Mouse (Mus musculus): Measurements from ENCODE around the gene Gm20458.

The Gm20458 gene

DNA sequence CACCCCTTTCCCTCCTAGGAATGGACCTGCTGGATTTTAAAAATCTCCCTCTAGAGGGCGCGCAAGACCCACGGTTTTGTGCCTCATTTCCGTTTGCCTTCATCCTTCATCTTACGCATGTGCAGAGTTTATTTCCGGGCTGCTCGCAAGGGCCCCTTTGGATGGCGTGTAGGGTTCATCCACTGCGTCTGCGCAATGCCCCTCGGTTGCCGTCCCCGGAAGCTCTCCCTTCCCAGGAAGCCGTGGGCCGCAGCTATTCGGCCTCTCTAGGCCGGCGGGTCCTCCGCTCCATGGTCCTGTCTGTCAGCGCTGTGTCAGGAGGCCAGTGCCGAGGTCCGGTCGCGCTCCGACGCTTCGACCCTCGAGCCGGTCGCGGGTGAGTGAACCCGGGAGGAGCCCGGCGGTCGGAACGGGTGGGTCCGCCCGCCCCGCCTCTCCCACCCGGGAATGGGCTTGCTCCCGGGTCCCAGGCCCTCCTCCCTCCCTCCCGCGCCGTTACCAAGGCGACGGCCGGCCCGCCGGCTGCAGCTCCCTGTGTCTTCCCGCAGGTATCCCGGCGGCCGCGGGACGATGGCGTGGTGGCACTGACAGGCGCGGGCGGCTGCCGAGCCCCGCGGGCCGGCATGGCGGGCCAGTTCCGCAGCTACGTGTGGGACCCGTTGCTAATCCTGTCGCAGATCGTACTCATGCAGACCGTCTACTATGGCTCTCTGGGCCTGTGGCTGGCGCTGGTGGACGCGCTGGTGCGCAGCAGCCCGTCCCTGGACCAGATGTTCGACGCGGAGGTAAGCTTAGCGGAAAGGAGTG, at the start of gene Gm20458:
Gm20458 (plus strand) TSS at position 223 of the 807 bp plus-strand sequence.
- DNase-seq (ENCODE audit: low read depth, low spot score) = peak; percentile 98

DNA sequence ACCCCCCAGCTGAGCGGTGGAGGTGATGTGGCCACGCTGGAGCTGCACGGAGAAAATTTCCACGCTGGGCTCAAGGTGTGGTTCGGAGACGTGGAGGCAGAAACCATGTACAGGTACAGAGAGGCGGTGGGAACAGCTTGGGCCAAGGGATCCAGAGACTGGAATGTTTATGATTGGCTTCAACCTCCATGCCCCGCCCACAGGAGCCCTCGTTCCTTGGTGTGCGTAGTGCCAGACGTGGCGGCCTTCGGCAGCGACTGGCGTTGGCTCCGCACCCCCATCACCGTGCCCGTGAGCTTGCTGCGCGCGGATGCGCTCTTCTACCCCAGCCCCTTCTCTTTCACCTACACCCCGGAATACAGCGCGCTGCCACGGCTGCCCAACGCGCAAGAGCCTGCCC, 46.6 kb upstream of the Gm20458 start:
- no peak for DNase-seq (ENCODE audit: low read depth, low spot score)

DNA sequence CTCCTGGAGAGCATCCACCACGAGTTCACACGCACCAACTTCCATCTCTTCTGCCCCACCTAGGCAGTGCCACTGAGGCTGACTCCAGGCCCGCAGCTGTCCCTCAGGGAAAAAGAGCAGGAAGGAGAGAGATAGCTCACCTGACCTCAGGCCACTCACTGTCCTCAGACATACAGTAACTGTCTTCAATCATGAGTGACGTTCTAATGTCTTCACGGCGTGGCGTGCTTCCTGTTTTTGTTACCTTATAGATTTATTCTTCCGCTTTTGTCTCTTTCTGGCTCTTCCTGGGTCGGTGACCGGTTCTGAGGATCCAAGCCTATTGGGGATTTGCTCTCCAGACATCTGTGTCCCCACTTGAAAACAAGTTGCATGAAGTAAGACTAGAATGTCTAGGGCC, 46.2 kb upstream of the Gm20458 start:
- DNase-seq (ENCODE audit: low read depth, low spot score) = no peak

DNA sequence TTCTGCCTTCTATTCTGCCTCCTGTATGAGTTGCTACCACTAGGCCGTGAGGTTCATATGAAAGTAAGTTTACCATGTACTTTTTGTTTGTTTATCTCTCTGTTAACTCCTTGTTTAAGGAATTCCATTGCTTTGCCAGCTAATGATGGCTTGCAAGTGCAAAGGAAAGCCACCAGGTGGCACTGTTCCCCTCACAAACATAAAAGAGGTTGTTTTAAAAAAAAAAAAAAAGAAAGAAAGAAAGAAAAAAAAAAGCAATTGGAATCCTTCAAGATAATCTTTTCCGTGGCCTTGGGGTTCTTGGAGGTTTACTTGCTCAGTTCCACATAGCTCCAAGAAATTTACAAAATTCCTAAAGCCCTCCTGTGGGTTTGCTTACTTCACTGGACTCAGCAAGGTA, 43.6 kb upstream of the Gm20458 start:
- no peak for DNase-seq (ENCODE audit: low read depth, low spot score)

GRCm38 (mm10) chr2:164418308-164418875, 42.4 kb upstream of the Gm20458 start:
- no peak for DNase-seq (ENCODE audit: low read depth, low spot score)

DNA sequence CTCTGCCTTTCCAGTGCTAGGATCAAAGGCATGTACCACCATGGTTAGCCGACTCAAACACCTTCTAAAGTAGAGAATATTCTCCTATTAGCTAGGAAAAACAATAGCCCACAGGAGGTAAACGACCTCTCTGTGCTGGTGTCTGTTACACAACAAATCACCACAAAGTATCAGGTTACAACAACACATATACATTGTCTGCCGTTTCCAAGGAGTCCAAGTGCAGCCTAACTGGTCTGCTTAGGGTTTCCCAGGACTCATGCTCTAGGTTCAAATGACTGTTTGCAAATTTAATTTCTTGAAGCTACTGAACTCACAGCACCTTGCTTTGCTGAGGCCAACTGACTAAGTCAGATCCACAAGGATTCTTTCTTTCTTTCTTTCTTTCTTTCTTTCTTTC, 41.3 kb upstream of the Gm20458 start:
- DNase-seq (ENCODE audit: low read depth, low spot score) = no peak

- no peak for DNase-seq (ENCODE audit: low read depth, low spot score)
Observed at GRCm38 (mm10) chr2:164421306-164421705, 39.5 kb upstream of the Gm20458 start.

GRCm38 (mm10) chr2:164421979-164422378, 38.8 kb upstream of the Gm20458 start:
- no peak for DNase-seq (ENCODE audit: low read depth, low spot score)

DNA sequence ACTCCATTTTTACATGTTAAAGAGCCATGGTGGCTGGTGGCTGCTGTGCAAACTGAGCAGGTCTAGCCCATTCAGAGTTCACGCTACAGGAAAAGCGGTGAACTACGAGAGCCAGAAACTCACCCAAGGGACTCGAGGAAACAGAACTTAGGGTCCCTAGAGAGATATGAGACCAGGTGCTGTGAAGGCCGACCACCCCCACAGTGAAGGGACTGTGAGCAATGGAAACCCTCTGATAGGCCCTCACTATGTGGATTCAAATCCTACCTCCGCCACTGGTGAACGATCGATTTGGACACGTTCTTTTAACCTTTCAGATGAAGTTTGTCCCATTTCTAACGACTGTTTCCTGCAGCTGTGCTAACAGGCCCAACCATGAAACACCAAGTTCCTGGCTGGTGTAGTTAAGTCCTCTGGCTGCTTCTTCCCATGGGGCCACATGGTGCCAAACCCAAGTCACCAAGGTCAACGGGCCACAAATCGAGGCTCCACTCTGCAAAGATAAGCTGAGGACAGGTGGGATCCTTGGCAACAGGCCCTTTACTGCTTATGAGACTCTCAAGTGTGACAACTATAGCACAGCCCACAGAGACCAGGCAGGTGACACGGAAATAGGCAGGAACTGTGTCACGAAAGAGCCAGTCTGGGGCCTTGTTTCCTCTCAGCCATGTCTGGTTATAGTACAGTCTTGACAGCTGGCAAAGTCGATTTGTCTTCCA, 37.9 kb upstream of the Gm20458 start:
- no peak for DNase-seq (ENCODE audit: low read depth, low spot score)

DNA sequence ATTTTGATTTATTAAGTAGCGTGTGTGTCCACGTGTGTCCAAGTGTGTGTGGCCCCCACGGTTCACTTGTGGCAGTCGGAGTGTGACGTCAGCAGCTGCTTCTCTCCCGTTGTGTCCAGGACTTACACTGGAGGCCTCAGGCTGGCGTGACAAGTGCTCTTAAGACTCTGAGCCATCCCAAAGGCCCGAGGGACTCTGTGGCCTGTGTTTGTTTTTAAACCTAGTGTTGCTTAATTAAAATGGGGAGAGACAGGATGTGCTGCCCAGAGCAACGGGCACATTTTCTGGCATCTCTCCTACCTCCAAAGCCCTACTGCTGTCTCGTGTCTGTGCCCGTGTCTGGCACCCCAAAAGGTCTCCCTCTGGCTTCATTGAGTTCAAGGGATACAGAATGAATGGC, 37.3 kb upstream of the Gm20458 start:
- no peak for DNase-seq (ENCODE audit: low read depth, low spot score)

GRCm38 (mm10) chr2:164424406-164424805, 36.4 kb upstream of the Gm20458 start:
- no peak for DNase-seq (ENCODE audit: low read depth, low spot score)

DNA sequence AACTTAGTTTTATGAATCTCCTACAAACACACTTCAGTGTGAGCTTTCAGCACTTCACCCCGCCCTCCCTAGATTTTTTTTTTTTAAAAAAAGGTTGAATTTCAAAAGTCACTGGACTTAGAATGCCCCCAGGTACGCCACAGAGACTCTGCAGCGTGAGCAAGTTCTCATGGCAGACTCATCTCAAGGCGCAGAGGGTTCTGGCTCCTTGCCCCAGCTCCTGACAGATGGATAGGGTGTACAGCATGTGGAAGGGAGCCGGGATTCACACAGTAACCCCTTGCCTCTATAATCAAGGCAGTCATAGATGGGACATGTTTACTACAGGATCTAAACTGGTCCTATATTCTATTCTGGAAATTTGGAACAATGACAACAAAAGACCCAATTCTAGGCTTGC, 35.4 kb upstream of the Gm20458 start:
- no peak for DNase-seq (ENCODE audit: low read depth, low spot score)

GRCm38 (mm10) chr2:164426121-164426520, 34.6 kb upstream of the Gm20458 start:
- no peak for DNase-seq (ENCODE audit: low read depth, low spot score)

- no peak for DNase-seq (ENCODE audit: low read depth, low spot score)
Observed at GRCm38 (mm10) chr2:164426952-164427351, 33.8 kb upstream of the Gm20458 start.

DNA sequence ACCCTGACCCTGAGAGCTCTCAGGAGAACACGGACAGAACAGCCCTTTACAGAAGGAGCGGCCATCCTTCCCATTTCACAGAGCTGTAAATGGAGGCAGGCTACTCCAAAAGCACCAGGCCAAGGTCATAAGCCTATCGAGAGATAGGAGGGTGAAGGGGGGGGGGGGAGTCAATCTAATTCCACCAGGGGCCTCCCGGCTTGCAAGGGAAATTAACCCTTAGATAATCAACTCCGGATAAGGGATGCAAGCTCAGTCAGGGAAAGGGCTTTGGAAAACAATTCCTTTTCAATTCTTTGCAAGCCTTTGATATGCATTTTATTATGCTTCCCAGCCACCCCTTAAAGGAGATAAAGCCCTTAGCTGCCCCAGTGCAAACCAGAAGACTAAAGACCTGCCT, 32.3 kb upstream of the Gm20458 start:
- no peak for DNase-seq (ENCODE audit: low read depth, low spot score)

GRCm38 (mm10) chr2:164429881-164430615, 30.7 kb upstream of the Gm20458 start:
- no peak for DNase-seq (ENCODE audit: low read depth, low spot score)

DNA sequence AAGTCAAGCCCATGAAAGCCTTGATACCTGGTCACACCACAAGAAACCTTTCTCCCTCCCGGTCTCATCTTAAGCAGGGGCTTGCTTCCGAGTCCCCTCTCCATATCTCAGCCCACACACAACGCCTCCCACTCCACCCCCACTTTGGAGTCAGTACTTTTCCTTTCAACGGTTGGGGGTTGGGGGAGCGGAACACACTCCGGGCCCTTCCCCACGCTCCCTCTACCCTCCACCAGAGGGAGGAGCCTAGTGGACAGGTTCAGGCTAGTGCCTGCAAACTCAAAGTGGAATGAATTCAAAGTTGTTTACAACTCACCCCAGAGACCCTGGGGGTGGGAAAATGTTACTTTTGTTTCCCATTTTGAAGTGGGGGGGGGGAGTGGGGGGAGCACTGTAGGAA, 30.1 kb upstream of the Gm20458 start:
- no peak for DNase-seq (ENCODE audit: low read depth, low spot score)

DNA sequence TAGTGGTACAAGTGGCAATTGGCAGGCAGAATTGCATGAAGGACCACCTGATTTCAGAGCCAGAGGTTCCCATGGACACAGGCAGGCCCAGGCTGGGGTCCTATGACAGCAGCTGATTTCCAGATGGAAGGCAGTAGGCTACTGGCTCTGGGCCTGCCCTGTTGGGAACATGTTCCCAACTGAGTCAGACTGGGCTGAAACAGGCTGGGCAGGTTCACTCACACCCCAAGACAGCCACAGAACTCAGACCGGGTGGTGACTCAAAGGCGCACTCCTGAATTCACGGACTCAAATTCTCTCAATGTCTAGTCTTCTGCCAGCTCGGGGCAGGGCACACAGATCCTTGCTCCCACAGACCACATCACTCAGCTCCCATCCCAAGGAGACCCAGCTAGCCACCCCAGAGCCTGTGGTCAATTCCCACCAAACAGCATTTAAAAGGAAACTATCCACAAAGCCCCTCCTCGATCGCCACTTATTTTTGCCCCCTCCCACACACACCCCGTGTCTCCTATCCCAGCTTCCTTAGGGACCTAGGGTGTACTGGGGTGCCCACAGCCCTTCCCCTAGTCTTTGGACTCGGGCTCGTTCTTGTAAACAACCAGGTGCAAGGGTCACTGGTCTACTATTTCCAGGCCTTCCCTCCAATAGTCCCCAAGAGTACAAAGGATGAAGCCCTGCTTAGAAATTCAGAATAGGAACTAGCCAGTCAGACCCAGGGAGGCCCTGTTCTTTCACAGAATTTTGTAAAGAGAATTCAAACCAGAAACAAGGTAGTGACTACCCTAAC, 28.9 kb upstream of the Gm20458 start:
- no peak for DNase-seq (ENCODE audit: low read depth, low spot score)

GRCm38 (mm10) chr2:164432541-164433191, 28.1 kb upstream of the Gm20458 start:
- DNase-seq (ENCODE audit: low read depth, low spot score) = peak; percentile 70

GRCm38 (mm10) chr2:164433278-164433895, 27.4 kb upstream of the Gm20458 start:
- no peak for DNase-seq (ENCODE audit: low read depth, low spot score)
